Mouse (Mus musculus) spleen, postnatal 10 days (tissue): ENCODE measurements at regions not wholly inside any gene's neighbourhood (a gene's known extent, or its start where the extent isn't known, plus 50 kb on each side); places are given as distances from the start of the nearest gene placed in this dataset.

Experiments
- DNase-seq, 2 experiments: peaks; one replicate each; pipeline ENCODE4 v3.0.0; 2021 to 2022; ENCODE audit warnings: low spot score in 2 of 2

- DNase-seq = no peak
Observed at GRCm38 (mm10) chr4:83986951-83987822, 461.8 kb downstream of the Ccdc171 start.

DNA sequence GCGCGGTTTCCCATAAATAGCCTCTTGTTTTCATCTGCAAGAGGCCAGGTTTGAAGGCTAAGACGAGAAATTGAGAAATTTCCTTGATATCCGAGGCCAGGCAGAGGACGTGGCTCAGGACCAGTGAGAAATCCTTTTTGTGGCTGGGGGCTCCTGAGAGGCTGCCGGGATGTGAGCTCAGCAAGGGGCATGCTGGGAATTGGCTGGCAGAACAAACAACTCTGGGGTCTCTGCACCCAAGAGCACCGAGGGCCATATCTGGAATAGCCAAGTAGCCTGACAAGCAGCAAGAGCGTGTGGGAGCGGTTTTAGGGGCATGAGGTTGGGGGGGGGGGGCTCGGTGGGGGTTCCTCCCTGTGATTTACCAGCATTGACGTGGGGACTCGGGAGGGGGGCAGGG is 462.5 kb downstream of the Ccdc171 start:
- no peak for DNase-seq

DNA sequence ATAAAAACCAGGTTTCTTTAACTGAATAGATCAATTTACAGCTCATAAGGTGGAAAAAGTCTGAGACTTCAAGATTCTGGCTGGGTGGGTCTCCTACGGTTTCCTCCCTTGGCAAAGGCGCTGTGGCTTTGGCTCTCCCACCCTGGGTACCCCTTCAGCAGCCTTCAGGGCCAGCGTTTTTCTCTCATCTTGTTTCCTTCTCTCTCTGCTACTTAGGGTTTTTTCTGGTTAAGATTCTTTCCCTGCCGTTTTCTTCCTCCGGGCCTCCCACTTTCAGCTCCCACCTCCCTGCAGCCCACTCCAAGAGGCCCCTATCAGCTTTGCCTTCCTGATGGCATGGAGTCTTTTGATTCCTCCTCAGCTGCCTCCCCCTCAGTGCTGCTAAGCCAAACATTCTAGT is 463.0 kb downstream of the Ccdc171 start:
- DNase-seq = no peak

DNA sequence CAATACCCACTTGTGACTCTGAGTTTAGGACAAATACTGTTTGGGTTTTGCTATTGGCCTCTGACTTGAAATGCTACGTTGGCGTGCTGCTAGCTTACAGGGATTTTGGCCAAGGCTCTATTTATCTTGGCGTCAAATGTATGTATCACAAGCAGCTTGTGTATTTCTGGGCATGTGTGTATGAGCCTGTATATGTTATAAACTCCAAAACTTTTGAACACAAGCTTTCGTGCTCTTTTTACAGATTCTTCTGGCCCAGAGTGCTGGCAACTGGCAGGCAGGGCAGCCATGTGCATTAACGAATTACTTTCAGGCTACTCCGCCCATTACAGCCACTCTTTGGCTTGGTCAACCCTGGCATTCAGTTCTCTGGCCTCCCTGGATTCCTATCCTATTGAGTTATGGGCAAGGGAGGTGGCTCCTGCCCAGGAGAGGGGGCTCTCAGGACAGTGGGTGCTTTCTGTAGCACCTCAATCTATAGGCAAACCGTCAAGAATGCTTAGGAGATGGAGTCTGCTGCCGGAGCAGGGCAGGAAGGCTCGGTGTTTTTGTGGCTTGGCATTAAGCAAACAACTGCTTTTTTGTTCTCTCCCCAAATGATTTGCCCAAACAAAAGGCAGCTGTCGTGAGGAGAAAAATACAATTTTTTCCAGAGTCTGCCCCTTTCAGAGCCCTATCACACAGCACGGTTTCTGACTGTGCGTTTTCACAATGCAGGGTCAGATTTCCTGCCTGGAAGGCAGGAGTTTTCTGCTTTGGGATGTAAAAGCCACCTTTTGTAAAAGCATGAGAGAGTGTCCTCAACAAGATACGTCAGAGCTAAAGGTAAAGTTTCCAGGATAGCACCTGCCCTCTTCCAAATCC is 465.0 kb downstream of the Ccdc171 start:
- DNase-seq = no peak

GRCm38 (mm10) chr4:83991195-83991594 is 465.9 kb downstream of the Ccdc171 start:
- DNase-seq = no peak

DNA sequence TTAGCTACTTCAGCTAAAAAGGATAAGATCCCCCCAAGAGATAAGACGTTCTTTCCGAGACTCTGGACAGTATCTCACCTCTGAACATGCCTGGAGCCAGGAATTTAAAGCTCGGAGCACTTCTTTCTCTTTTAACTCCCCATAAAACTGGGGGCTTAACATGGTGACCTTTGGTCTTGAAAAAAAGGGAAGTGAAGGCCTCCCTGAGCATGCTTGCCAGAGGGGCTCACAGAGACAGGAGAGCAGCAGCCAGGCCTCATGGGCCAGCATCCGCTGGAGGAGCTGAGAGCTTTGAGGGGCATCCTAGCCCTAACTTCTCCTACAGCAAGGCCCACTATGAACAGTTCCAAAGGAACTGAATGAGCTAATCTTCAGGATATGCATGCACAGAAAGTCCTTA is 471.7 kb downstream of the Ccdc171 start:
- DNase-seq = no peak

- DNase-seq = no peak
Observed at GRCm38 (mm10) chr4:84001645-84002044, 476.3 kb downstream of the Ccdc171 start.

- no peak for DNase-seq
Observed at GRCm38 (mm10) chr4:84004055-84004778, 478.9 kb downstream of the Ccdc171 start.

- no peak for DNase-seq
Observed at GRCm38 (mm10) chr4:84004786-84005382, 479.5 kb downstream of the Ccdc171 start.

DNA sequence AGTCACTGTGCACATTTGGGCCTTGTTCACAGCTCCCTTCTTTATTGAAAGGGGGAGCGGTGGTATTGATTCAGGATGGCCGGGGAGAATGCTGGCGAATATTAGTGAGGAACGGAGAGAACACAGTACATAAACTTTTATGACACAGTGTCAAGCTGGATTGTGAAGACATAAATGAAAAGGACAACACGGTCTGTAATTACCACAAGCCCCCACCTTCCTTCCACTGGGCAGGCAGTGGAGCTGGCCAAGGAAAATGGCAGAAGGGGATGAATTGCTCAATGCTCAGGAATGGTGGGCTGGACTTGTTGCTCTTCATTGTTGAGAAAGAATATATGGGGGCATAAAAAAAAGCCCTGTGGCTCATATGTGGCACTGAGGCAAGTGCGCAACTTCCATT is 486.6 kb downstream of the Ccdc171 start:
- DNase-seq = no peak

DNA sequence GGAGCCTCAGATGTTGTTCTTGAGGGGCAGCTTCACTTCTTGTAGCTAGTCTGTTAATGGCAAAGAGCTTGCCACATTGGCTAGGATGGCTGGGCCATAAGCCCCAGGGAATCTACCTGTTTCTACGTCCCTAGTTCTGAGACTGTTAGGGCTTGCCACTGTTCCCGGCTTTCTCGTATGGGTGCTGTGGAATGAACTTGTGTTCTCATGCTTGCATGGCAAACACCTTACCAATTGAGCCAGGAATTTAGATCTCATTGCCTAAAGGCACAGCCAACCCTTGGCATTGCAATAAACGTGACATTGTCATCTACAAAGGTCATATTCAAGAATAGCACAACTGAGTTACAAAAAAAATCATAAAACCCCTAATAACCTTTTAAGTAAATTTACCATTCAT is 489.8 kb downstream of the Ccdc171 start:
- no peak for DNase-seq

GRCm38 (mm10) chr4:84015552-84016169 is 490.3 kb downstream of the Ccdc171 start:
- no peak for DNase-seq

DNA sequence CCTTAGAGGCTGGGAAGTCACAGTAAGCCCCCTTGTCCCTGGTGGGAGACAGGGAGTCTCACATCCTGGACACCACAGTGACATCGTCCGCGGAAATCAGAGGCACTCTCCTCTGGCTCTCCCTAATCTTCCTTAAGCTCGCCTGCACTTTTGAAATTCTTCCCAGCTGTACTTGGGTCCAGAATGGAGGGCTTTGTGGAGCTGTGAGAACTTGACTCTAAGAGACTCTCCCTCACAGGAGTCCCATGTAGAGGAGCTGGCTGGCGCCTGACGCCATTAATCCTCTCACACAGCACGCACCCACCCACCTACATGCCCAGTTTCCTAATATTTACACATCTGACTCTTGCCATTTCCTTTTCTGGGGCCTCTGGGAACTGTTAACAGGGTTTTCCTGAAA is 492.8 kb downstream of the Ccdc171 start:
- no peak for DNase-seq

GRCm38 (mm10) chr4:84018774-84019173 is 493.4 kb downstream of the Ccdc171 start:
- no peak for DNase-seq

GRCm38 (mm10) chr4:84019500-84020255 is 494.3 kb downstream of the Ccdc171 start:
- DNase-seq = no peak

DNA sequence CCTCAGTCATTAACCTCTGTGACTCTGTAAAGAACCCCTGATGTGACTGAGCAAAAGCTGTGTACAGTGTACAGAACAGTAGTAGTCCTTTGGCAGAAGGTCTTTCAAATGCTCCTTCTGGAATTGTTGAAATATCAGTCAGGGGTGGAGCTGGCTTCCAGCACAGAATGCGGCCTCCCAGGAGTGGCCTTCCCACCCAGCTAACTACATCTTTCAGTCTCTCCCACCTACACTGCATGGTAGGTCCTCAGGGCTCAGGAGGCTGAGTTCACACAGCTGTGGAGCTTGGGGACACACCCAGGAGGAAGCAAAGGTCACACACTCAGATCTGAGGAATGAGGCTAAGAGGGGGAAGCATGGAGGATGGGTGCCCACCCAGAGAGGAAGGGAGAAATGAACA is 495.3 kb downstream of the Ccdc171 start:
- DNase-seq = no peak

DNA sequence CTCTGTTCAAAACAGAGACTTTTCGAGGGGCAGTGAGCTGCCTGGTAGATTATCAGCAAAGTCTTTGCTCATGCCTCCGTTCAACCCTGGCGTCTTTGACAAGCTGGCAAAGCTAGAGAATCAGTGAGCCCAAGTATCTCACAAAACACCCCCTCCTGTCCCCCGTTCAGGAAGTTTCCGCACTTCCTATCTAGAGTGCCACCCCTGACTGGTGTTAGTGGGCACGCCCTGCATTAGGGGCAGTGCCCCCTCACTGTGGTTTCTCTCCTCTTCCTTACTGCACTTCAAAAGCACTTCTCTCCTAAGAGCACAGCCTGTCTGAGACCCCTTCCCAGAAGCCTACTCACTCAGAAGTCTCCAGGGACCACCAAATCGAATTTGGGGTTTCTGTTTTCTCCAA is 497.0 kb downstream of the Ccdc171 start:
- DNase-seq = no peak

- DNase-seq = no peak
Observed at GRCm38 (mm10) chr4:84026144-84026543, 500.8 kb downstream of the Ccdc171 start.

DNA sequence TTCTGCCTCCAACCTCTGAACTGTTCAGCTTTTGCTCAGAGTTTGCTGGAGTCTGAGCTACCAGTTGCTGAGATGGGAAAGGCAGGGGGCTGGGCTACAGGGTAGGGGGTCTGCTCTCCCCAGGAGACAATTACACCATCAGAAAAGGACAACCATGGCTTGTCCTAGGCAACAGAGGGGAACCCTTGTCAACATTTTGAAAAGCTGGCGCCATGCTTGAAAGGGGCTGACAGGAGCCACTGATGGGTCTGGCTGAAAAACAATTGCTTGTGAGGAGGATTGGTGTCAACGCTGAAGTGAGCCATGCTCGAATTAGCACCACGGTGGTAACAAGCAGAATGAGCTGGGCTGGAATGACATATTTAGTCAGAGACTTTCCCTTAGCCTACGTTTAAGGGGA is 502.8 kb downstream of the Ccdc171 start:
- DNase-seq = no peak

DNA sequence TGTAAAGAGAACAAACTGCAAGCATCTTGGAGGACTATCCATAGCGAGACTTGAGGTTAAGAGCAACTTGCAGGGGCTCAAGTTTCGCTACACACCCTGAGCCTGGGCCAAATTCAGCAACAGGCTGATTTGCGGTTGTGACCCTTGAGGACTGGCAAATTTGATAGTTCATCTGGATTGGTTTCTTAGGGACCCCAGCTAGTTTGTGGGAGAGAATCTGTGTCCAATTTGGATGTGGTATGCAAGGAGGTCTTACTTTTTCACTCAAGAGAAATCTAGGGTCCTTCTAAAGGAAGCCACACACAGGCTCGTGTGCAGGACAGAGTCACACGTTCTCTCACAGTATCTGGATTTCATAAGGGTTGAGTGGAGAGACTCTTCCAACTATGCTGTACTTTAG is 505.6 kb downstream of the Ccdc171 start:
- no peak for DNase-seq

DNA sequence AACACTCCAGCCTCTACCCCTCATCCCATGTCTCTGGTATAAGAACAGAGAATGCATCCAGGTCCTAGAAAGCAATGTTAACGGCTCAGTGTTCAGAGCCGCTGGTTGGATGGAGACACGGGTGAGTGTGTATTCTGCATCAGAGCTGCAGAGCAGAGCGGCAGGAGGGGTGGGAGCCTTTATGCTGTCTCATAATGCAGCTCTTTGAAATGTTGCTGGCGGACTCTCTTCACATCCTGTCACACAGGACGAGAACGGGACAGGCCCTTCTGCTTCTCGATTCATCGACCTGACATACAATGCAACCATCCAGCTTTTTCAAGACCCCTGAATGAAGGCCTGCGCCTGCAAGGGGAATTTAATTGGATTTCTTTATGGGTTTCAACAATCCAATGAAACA is 507.2 kb downstream of the Ccdc171 start:
- no peak for DNase-seq
